Mouse (Mus musculus) embryonic facial prominence, embryonic 11.5 days (tissue): ENCODE measurements around the gene Prr14. TPM values are rescaled to one million over a fixed set of nuclear protein-coding genes. Genes with fewer than 3 reads are reported as not detected.
A peak's percentile ranks its signal among the peaks of the same experiment; 100 is the strongest.
"Not testable (repeated sequence)": the region's sequence is repeated elsewhere in the genome, so short reads cannot be mapped to it uniquely, and the experiment has no call there.

Source experiments
- ATAC-seq: fragments of 200-750 bp; cut with Nextera tagmentation; replicated peaks from 2 replicates; pipeline ENCODE4 v1.8.0; 2017; ENCODE audit warnings: low read depth; ENCODE audit not compliant: insufficient number of reproducible peaks, low FRiP score, low TSS enrichment
- DNase-seq: peaks from one replicate; pipeline ENCODE4 v3.0.0-alpha.2; 2015; ENCODE audit warnings: low spot score
- H3K27ac ChIP-seq: fragments of 300-500 bp; sonication (generic); replicated peaks from 2 replicates; pipeline ENCODE4 v1.5.1; 2014; ENCODE audit warnings: mild to moderate bottlenecking, low read depth, low read length, control low read depth
- H3K27me3 ChIP-seq: fragments of 300-500 bp; sonication (generic); 2 replicates; pipeline ENCODE4 v1.6.1; 2014; ENCODE audit warnings: mild to moderate bottlenecking, low read length, moderate library complexity, mixed read lengths; ENCODE audit not compliant: control insufficient read depth, insufficient read depth
- H3K36me3 ChIP-seq: fragments of 300-500 bp; sonication (generic); replicated peaks from 2 replicates; pipeline ENCODE4 v1.6.1; 2014; ENCODE audit warnings: low read depth, mild to moderate bottlenecking, low read length, moderate library complexity, mixed read lengths; ENCODE audit not compliant: control insufficient read depth, insufficient read depth
- H3K4me1 ChIP-seq: fragments of 300-500 bp; sonication (generic); 2 replicates; pipeline ENCODE4 v1.6.1; 2014; ENCODE audit warnings: low read length, mixed read lengths; ENCODE audit not compliant: control insufficient read depth, insufficient read depth
- H3K4me2 ChIP-seq: fragments of 300-500 bp; sonication (generic); 2 replicates; pipeline ENCODE4 v1.6.1; 2014; ENCODE audit warnings: low read depth, mild to moderate bottlenecking, control low read depth, low read length, moderate library complexity
- H3K4me3 ChIP-seq: fragments of 300-500 bp; sonication (generic); 2 replicates; pipeline ENCODE4 v1.5.1; 2014; ENCODE audit warnings: low read depth, low read length, control low read depth
- H3K9ac ChIP-seq: fragments of 300-500 bp; sonication (generic); replicated peaks from 2 replicates; pipeline ENCODE4 v1.6.1; 2014; ENCODE audit warnings: mild to moderate bottlenecking, control low read depth, low read length
- H3K9me3 ChIP-seq: fragments of 300-500 bp; sonication (generic); replicated peaks from 2 replicates; pipeline ENCODE4 v1.6.1; 2016; ENCODE audit warnings: mild to moderate bottlenecking, low read length, inconsistent platforms, mixed read lengths; ENCODE audit not compliant: control insufficient read depth
- WGBS: fragments of 180-500 bp; shearing (Covaris S2); extraction: QIAGEN DNeasy Blood & Tissue Kit; methylation state at CpG from one replicate; pipeline ENCODE4 v1.1.7; 2014; 5-methylcytosine and 5-hydroxymethylcytosine counted together
- polyA plus RNA-seq: library from polyadenylated mRNA; unstranded; fragments of >200 nt; fragmentation: Nextera tagmentation; extraction: Ambion mirVana; gene quantifications from 2 replicates; pipeline ENCODE4 v1.2.1, GENCODE M21; 2014

Gene Prr14
- 54.8 and 58.5 TPM in 2 replicates for polyA plus RNA-seq

DNA sequence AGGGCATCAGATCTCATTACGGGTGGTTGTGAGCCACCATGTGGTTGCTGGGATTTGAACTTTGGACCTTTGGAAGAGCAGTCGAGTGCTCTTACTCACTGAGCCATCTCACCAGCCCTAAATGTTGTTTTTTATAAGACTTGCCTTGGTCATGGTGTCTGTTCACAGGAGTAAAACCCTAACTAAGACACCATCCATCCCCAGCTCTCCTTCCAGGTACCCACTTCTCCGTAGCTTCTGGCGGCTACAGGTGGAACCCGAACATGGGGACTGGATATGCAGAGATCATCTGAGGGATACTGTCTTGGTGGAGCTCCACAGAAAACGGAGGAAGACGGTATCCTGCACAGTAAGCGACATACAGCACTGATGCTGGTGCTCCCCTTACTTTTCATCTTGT is at the start of gene Prr14:
TSS of gene Prr14 (plus strand) at position 301 of the 400 bp plus-strand sequence.
- DNase-seq, H3K4me1 ChIP-seq, ATAC-seq, H3K4me2 ChIP-seq, H3K9me3 ChIP-seq, H3K4me3 ChIP-seq, H3K27me3 ChIP-seq, H3K27ac ChIP-seq, H3K9ac ChIP-seq, H3K36me3 ChIP-seq: not testable (repeated sequence)
- 99% methylated on average over 8 of the region's 8 CpGs for WGBS

DNA sequence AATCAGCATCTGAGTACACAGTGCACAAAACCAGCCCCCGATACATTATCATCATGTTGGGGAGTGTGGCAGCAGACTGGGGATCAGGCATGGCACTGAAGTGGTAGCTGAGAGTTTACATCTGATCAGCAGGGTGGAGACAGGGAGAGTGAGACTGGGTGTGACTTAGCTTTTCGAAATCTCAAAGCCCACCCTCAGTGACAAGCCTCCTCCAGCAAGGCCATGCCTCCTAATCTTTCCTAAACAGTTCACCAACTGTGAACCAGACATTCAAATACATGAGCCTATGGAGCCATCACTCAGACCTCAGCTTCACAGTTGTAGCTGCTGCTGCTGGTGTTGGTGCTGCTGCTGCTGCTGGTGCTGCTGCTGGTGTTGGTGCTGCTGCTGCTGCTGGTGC is 48.0 kb upstream of the Prr14 start:
- Histone ChIP-seq H3K4me1 (no peaks in the 10 kb centered on the region), H3K36me3 (no peaks in the 10 kb centered on the region), H3K9me3 (no peaks in the 10 kb centered on the region), H3K4me2 (no peak overlapping the region), H3K27me3 (no peaks in the 10 kb centered on the region), H3K4me3 (no peak overlapping the region), H3K9ac (no peak overlapping the region), H3K27ac (no peak overlapping the region)
- no peak for DNase-seq
- no peak for ATAC-seq
- 74% methylated on average over 2 of the region's 2 CpGs for WGBS

DNA sequence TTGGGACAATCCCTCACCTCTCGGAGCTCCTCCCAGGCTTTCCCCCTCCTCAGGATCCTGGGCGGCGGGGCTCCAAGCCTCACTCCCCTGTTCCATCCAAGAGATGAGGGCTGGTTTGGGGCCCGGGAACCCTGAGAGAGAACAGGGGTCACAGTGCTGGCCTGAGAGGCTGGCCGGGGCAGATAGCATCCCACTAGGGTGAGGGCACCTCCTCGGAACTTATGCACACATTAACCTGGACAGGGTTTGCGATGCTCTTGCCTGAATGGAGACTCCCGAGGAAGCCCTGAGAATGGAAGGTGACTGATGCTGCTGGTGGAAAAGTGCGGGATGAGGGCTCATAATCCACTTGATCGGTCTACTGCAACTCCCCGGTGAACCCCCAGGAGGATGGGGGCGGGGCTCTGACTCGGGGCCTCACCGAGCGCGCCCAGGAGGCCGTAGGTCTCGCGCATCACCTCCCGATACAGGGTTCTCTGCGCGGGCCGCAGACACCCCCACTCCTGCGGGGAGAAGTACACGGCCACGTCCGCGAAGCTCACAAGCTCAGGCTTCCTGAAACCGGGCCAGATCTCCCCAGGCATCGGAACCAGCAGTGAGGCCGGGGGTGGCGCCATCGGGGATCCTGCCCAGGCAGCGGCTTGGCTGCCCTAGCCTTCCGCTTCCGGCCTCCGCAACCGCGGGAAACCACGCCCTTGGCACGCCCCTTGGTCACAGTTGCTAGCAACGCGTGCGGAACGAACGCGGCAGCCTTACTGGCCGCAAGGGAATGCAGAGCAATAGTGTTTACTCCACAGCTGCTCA is 37.8 kb upstream of the Prr14 start, which contains the start of gene Zfp688:
TSS of gene Zfp688 (minus strand) at position 681 of the 804 bp plus-strand sequence.
- WGBS = 1% methylated on average over 48 of the region's 48 CpGs
- no peaks in the 10 kb centered on the region for H3K4me1 ChIP-seq
- H3K27me3 ChIP-seq = no peaks in the 10 kb centered on the region
- no peak within 1 kb of the TSS for H3K27ac ChIP-seq
- peak; percentile 96 for DNase-seq
- peak within 1 kb of the TSS; percentile 92 for H3K4me2 ChIP-seq
- peak; percentile 91 for ATAC-seq
- peaks cover 2% of the 10 kb centered on the region; the same call in 1 of the 2 replicates for H3K36me3 ChIP-seq
- peak within 1 kb of the TSS; percentile 92 for H3K9ac ChIP-seq
- H3K9me3 ChIP-seq = no peaks in the 10 kb centered on the region
- H3K4me3 ChIP-seq = peak within 1 kb of the TSS; percentile 80

DNA sequence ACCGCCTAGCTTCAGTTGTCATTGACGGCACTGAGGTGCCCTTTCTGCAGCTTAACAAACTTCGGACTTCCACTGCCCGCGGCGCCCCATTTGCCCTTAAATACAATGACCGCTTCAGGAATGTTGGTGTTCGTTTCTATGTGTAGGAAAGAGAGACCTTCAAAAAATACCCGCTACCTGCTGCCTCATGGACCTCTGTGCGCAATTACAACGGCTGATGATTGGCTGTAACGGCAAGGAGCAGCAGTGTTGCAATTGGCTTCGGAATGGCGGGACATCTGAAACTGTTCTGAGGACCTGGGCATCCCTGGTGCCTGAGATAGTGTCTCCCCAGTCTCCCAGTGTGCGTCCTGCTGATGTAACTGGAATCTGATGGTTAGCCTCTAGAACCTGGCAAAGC is 37.2 kb upstream of the Prr14 start:
- ATAC-seq = no peak; the same call in 1 of the 2 replicates
- H3K27ac ChIP-seq = no peak overlapping the region
- DNase-seq = peak; percentile 13
- no peaks in the 10 kb centered on the region for H3K9me3 ChIP-seq
- H3K9ac ChIP-seq = peak overlapping the region; percentile 32; the same call in 1 of the 2 replicates
- peak overlapping the region; percentile 92 for H3K4me2 ChIP-seq
- no peaks in the 10 kb centered on the region for H3K4me1 ChIP-seq
- WGBS = under 1% methylated on average over 15 of the region's 15 CpGs
- peak overlapping the region; percentile 80 for H3K4me3 ChIP-seq
- peaks cover 2% of the 10 kb centered on the region; the same call in 1 of the 2 replicates for H3K36me3 ChIP-seq
- H3K27me3 ChIP-seq = no peaks in the 10 kb centered on the region

DNA sequence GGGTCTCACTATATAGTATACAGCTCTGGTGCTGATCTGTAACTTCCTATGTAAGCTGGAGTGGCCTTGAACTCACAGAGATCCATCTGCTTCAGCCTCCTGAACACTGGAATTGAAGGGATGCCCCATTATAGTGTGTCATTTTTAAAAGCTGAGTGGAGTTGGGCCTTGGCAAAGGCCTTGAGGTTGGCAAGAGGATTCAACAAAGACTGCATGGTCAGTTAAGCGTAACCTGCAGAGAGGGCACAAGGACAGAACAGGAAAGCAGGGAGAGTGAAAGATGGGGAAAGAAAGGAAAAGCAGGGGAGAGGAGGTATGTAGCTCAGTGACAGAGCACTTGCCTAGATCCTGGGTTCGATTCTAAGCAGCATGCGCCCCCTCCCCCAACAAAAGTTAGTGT is 34.1 kb upstream of the Prr14 start:
- Histone ChIP-seq H3K4me2 (no peak overlapping the region), H3K4me1 (no peaks in the 10 kb centered on the region), H3K27ac (no peak overlapping the region), H3K36me3 (no peaks in the 10 kb centered on the region), H3K9ac (no peak overlapping the region), H3K27me3 (no peaks in the 10 kb centered on the region), H3K4me3 (no peak overlapping the region), H3K9me3 (no peaks in the 10 kb centered on the region)
- WGBS = 87% methylated on average over 3 of the region's 3 CpGs
- DNase-seq = no peak
- no peak for ATAC-seq

DNA sequence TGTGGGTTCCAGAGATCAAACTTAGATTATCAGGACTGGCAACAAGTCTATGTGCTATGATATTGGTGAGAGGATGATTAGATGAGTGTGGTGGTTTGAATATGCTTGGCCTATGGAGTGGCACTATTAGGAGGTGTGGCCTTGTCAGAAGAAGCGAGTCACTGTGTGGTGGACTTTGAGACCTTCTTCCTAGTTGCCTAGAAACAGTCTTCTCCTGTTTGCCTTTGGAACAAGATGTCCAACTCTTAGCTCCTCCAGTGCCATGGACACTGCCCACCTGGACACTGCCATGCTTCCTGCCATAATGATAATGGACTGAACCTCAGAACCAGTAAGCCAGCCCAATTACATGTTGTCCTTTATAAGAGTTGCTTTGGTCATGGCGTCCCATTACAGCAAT is 33.5 kb upstream of the Prr14 start:
- WGBS = 85% methylated on average over 2 of the region's 2 CpGs
- Histone ChIP-seq H3K36me3 (no peaks in the 10 kb centered on the region), H3K4me1 (no peaks in the 10 kb centered on the region), H3K9ac (no peak overlapping the region), H3K27ac (no peak overlapping the region), H3K9me3 (no peaks in the 10 kb centered on the region), H3K4me2 (no peak overlapping the region), H3K4me3 (no peak overlapping the region), H3K27me3 (no peaks in the 10 kb centered on the region)
- ATAC-seq (no peak), DNase-seq (no peak)

DNA sequence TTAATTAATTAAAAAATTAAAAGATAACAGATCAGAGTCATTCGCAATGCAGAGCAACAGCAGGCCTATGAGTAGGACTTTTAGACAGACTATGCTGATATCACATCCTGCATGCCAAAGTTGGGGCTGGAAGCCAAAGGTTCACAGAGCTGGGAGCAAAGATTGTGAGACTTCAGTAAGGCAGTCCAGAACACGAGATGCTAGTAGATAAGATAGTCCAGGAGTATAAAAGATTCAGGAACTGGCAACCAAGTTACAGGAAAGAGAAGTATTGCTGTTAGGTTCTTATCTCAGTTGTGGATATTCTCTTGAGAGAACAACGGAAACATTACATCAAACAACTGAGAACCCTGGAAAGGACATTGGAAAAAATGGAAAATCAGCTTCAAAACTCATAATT is 33.1 kb upstream of the Prr14 start:
- H3K9me3 ChIP-seq = no peaks in the 10 kb centered on the region
- no peaks in the 10 kb centered on the region for H3K36me3 ChIP-seq
- H3K4me3 ChIP-seq = no peak overlapping the region
- ATAC-seq = no peak
- 77% methylated on average over 3 of the region's 3 CpGs for WGBS
- H3K4me2 ChIP-seq = no peak overlapping the region
- H3K9ac ChIP-seq = no peak overlapping the region
- no peaks in the 10 kb centered on the region for H3K27me3 ChIP-seq
- DNase-seq = no peak
- no peak overlapping the region for H3K27ac ChIP-seq
- H3K4me1 ChIP-seq = no peaks in the 10 kb centered on the region

DNA sequence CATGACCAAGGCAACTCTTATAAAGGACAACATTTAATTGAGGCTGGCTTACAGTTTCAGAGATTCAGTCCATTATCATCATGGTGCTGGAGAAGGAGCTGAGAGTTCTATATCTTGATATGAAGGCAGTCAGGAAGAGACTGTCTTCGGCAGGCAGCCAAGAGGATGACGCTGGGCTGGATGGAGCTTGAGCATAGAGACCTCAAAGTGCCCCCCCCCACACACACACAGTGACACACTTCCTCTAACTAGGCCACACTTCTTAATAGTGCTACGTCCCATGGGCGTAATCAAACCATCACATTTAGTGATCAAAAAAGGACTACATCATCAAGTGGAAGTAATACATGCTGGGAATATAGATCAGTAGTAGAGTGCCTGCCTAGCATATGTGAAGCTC is 24.2 kb upstream of the Prr14 start:
- DNase-seq = no peak
- 95% methylated on average over 4 of the region's 4 CpGs for WGBS

More for the DNA sequence above, 24.2 kb upstream of the Prr14 start:
- no peaks in the 10 kb centered on the region for H3K36me3 ChIP-seq
- H3K27me3 ChIP-seq = no peaks in the 10 kb centered on the region
- H3K4me1 ChIP-seq = no peaks in the 10 kb centered on the region
- H3K9me3 ChIP-seq = no peaks in the 10 kb centered on the region
- H3K4me2 ChIP-seq = no peak overlapping the region
- no peak overlapping the region for H3K9ac ChIP-seq
- no peak overlapping the region for H3K4me3 ChIP-seq
- no peak for ATAC-seq
- no peak overlapping the region for H3K27ac ChIP-seq
